Mouse (Mus musculus): ENCODE results near the gene Rbmx.

The Rbmx gene

GRCm38 (mm10) chrX:57392367-57393246 is at the start of gene Rbmx:
Rbmx (minus strand) TSS chrX:57393036.
- peak; percentile 92 for DNase-seq (ENCODE audit: low read depth, low spot score)

- no peak for DNase-seq (ENCODE audit: low read depth, low spot score)
These were observed 41.1 kb upstream of the Rbmx start for GRCm38 (mm10) chrX:57433897-57434296.

- DNase-seq (ENCODE audit: low read depth, low spot score) = peak; percentile 4
These were observed 38.8 kb upstream of the Rbmx start for GRCm38 (mm10) chrX:57431610-57432009.

- DNase-seq (ENCODE audit: low read depth, low spot score) = peak; percentile 60
These were observed 15.9 kb upstream of the Rbmx start, which contains the start of gene Gm364 for GRCm38 (mm10) chrX:57408769-57409168. Gm364 (plus strand) TSS chrX:57409154.

GRCm38 (mm10) chrX:57403651-57404050 is 10.8 kb upstream of the Rbmx start:
- DNase-seq (ENCODE audit: low read depth, low spot score) = peak; percentile 29

GRCm38 (mm10) chrX:57401388-57401787 is 8.6 kb upstream of the Rbmx start:
- DNase-seq (ENCODE audit: low read depth, low spot score) = no peak

GRCm38 (mm10) chrX:57393412-57393811 is 576 bp upstream of the Rbmx start:
- no peak for DNase-seq (ENCODE audit: low read depth, low spot score)

- DNase-seq (ENCODE audit: low read depth, low spot score) = no peak
These were observed 11.9 kb downstream of the Rbmx start for GRCm38 (mm10) chrX:57380915-57381314.

- DNase-seq (ENCODE audit: low read depth, low spot score) = no peak
These were observed 14.3 kb downstream of the Rbmx start for GRCm38 (mm10) chrX:57378579-57378978.

- DNase-seq (ENCODE audit: low read depth, low spot score) = no peak
These were observed 15.7 kb downstream of the Rbmx start for GRCm38 (mm10) chrX:57377096-57377495.

GRCm38 (mm10) chrX:57374029-57374428 is 18.8 kb downstream of the Rbmx start:
- no peak for DNase-seq (ENCODE audit: low read depth, low spot score)

- DNase-seq (ENCODE audit: low read depth, low spot score) = no peak
These were observed 19.3 kb downstream of the Rbmx start for GRCm38 (mm10) chrX:57373543-57373942.

- DNase-seq (ENCODE audit: low read depth, low spot score) = no peak
These were observed 19.9 kb downstream of the Rbmx start for GRCm38 (mm10) chrX:57372965-57373364.

GRCm38 (mm10) chrX:57364891-57365569 is 27.8 kb downstream of the Rbmx start:
- no peak for DNase-seq (ENCODE audit: low read depth, low spot score)

GRCm38 (mm10) chrX:57359316-57359715 is 33.5 kb downstream of the Rbmx start:
- peak; percentile 77 for DNase-seq (ENCODE audit: low read depth, low spot score)

- no peak for DNase-seq (ENCODE audit: low read depth, low spot score)
These were observed 53.6 kb downstream of the Rbmx start for GRCm38 (mm10) chrX:57339220-57339619.

GRCm38 (mm10) chrX:57338371-57339211 is 54.2 kb downstream of the Rbmx start, which contains the start of gene Arhgef6:
Arhgef6 (minus strand) TSS chrX:57338729.
- DNase-seq (ENCODE audit: low read depth, low spot score) = no peak

- DNase-seq (ENCODE audit: low read depth, low spot score) = no peak
These were observed 55.3 kb downstream of the Rbmx start for GRCm38 (mm10) chrX:57337582-57337981.

GRCm38 (mm10) chrX:57336958-57337357 is 55.9 kb downstream of the Rbmx start:
- DNase-seq (ENCODE audit: low read depth, low spot score) = no peak

- no peak for DNase-seq (ENCODE audit: low read depth, low spot score)
These were observed 57.5 kb downstream of the Rbmx start for GRCm38 (mm10) chrX:57335313-57335712.

Measured in ZHBTc4 (cell line).